Mouse (Mus musculus): Measurements from ENCODE around the gene Ilkap.

The Ilkap gene

GRCm38 (mm10) chr1:91356105-91356504 lies 42.5 kb downstream of the Ilkap start:
- DNase-seq (ENCODE audit: low spot score): no peak

DNA sequence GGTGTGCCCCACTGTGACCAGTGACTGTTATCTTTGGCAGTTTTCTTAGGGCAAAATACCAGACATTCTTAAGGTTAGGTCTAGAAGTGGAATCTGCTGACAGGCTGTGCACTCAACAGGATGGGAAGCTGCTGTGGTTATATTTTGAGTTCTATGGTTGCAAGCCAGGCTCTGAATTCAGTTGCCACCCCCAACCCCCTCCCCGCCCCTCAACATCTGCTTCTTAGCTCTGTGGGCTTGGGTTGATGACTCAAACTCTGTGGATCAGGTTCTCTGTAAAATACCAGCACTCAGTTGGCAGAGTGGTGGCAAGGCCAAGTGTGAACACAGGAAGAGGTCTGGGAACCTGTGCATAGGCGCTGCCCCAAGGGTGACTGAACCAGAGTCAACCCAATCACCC lies 46.3 kb downstream of the Ilkap start:
- no peak for DNase-seq (ENCODE audit: low spot score)

DNA sequence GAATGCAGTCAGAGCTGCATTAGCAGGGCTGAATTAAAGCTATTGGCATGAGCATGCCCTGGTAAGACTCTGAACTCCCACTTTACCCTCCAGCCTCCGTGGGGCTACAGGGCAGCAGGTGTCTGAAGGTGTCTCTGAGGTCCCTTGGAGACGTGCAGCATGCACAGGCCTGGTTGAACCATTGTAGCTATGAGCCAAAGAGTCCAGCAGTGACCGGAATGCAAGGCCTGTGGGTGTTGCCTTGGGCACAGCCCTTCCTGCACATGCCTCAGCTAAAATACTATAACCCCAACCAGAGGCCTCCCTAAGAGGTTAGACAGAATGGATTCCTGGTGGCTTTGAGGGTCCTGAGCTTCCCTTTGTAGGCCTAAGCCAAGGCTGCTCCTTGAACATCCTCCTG lies 47.4 kb downstream of the Ilkap start:
- no peak for DNase-seq (ENCODE audit: low spot score)

DNA sequence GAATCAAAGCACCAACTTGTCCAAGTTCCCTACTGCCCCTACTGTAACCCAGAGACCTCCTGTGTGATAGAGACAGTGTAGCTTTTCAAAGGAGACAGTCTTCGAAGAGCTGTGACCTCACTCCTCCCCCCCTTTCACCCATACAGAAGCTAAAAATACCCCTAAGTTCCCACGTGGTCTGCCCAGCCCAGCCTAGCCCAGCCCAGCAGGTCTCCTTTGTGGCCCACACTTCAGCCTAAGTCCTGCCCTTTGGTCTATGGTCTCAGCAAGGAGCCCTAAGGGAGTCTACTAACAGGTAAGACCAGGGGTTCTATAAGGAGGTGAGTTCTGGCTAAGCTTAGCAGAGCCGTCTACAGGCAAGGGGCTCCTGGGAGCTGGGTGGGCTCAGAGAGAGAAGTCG lies 47.8 kb downstream of the Ilkap start, which contains the start of gene Klhl30:
Klhl30 (plus strand) TSS at position 176 of the 400 bp plus-strand sequence.
- no peak for DNase-seq (ENCODE audit: low spot score)

- peak; percentile 64 for DNase-seq (ENCODE audit: low spot score)
Observed at GRCm38 (mm10) chr1:91346892-91347291, 51.7 kb downstream of the Ilkap start.

DNA sequence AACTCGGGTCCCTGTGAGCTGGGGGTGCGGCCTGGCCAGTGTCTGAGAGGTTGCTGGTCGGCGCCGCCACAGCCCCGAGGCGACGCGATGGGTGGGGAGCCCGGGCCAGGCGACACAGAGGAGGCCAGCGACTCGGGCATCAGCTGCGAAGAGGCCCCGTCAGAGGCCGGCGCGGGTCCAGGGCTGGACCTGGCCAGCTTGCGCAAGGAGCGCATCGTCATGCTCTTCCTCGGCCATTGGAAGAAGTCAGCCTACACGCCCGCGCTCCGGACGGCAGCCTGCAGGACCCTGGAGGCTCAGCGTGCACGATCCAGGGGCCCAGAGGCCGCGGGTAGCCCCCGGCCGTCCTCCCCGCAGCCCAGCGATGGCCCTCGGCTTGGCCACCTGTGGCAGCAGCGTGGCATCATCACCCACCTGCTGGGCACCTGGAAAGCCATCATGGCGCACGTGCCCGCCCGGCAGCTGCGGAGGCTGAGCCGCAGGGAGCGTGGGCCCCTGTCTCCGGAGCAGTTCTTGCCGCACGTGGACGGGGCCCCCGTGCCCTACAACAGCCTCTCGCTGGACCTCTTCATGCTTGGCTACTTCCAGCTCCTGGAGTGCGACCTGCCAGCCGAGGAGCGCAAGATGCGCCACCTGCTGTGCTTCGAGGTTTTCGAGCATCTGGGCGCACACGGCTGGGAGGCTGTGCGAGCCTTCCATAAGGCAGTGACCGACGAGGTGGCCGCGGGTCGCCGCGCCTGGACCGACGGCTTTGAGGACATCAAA lies 53.5 kb downstream of the Ilkap start:
- no peak for DNase-seq (ENCODE audit: low spot score)

DNA sequence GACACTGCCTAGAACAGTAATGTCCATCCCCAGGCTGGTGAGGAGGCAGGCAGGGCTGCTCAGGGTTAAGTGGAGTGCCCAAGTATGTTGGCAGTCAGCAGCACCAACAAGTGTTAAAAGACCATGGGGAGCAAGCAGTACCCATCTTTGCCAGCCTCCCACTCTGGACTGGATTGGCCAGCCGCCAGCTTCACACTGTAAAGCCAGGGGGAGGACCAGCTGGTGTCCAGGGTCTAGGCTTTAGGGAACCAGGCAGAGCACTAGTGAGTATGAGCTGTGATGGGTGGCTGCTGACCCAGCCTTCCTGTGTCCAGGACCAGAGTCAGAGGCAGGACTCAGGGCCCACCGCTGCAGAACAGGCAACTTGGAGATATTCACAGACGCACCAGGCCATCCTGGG lies 54.6 kb downstream of the Ilkap start:
- DNase-seq (ENCODE audit: low spot score): no peak

DNA sequence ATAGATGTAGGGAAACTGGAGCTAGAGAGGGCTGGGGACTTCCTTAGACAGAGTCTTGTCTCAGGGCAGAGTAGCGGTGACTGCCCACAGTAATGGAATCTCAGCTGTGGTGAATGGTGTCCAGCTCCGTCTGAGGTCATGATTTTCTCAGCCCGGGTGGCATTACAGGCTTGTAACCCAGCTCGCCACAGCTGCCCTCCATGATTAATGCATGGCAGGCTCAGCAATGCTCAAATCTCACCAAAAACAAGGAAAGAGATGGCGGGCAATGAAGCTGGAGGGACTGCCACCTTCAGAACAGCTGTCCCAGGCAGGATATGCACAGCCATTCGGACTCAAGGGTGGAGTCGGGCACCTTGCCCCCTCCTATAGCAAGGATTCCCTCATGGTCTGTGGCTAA lies 61.3 kb downstream of the Ilkap start:
- no peak for DNase-seq (ENCODE audit: low spot score)

GRCm38 (mm10) chr1:91333582-91333981 lies 65.0 kb downstream of the Ilkap start:
- no peak for DNase-seq (ENCODE audit: low spot score)

GRCm38 (mm10) chr1:91332102-91332501 lies 66.5 kb downstream of the Ilkap start:
- DNase-seq (ENCODE audit: low spot score): no peak

DNA sequence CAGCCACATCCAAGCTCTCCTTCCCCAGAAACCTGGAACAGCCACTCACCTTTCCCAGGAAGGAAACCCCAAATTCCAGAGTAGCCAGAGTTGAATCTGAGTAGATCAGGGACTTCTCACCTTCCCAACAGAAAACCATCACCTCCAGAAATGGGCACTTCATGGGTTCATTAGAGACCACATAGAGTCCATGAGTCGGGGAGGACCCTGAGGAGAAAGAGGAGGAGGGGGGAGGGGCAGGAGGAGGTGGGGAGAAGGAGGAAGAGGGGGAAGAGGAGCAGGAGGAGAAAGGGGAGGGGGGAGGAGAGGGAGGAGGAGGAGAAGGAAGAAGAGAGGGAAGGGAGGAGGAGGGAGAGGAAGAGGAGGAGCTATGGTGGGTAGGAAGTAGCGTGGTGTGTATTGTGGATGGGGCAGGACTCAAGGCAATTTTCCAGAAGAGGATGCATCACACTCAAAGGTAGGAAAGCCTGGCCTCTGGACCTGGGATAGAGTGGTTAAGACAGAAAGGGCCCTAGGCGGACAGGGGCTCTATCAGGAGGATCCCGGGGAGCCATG lies 73.0 kb downstream of the Ilkap start:
- no peak for DNase-seq (ENCODE audit: low spot score)

DNA sequence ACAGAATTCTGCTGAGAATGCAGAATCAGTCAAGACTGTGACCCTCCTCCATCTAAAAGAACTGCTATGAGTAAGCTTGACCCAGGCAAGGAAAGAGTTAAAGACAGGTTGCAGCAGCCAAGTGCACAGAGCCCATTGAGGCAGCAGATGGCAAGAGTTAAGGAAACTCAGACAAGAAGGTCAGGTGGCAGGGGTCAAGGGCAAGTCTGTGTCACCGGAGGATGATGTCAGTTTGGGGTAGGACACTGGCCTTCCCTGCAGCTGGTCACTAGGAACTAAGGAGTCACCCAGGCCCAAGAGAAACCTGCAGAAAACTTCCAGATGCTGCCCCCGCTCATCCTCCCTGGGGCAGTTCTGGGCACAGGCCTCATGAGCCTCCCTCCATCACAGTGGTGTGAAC lies 74.0 kb downstream of the Ilkap start:
- no peak for DNase-seq (ENCODE audit: low spot score)

Measured in lung, postnatal 25 days (tissue).